Mouse (Mus musculus) ES-E14 (cell line): ENCODE data around the gene Golga2. TPM values are rescaled to one million over a fixed set of nuclear protein-coding genes. Genes with fewer than 3 reads are reported as not detected.

Source experiments
- DNase-seq: peaks from one replicate; pipeline ENCODE4 v3.0.0-alpha.2; 2013; ENCODE audit warnings: low read depth, low spot score
- H3K27ac ChIP-seq: 2 replicates; pipeline ENCODE4 v1.5.1; 2012; ENCODE audit warnings: low read depth, mild to moderate bottlenecking, low read length, moderate library complexity, mixed read lengths; ENCODE audit not compliant: poor library complexity, insufficient read depth, severe bottlenecking
- H3K36me3 ChIP-seq: 2 replicates; pipeline ENCODE4 v1.6.1; 2012; ENCODE audit warnings: mild to moderate bottlenecking, low read length, moderate library complexity, mixed read lengths; ENCODE audit not compliant: control insufficient read depth, poor library complexity, insufficient read depth, severe bottlenecking
- H3K4me1 ChIP-seq, 2 experiments: fragments of 150-350 bp in 1 of 2; sonication (generic) in 1 of 2; 2 replicates each; pipeline ENCODE4 v1.6.1; 2012; ENCODE audit warnings: low read length in 2 of 2, mild to moderate bottlenecking in 1 of 2, mixed read lengths in 1 of 2; ENCODE audit not compliant: control insufficient read depth in 2 of 2, insufficient read depth in 2 of 2, poor library complexity in 1 of 2
- H3K4me3 ChIP-seq, 2 experiments: fragments of 150-350 bp in 1 of 2; sonication (generic) in 1 of 2; 2 replicates each; pipeline ENCODE4 v1.5.1; 2012; ENCODE audit warnings: low read length in 2 of 2, low read depth in 1 of 2, mild to moderate bottlenecking in 1 of 2, mixed read lengths in 1 of 2; ENCODE audit not compliant: insufficient read depth in 1 of 2, poor library complexity in 1 of 2, severe bottlenecking in 1 of 2
- H3K9ac ChIP-seq: 2 replicates; pipeline ENCODE4 v1.6.1; 2012; ENCODE audit warnings: low read depth, mild to moderate bottlenecking, low read length, mixed read lengths; ENCODE audit not compliant: poor library complexity, insufficient read depth, severe bottlenecking
- H3K9me3 ChIP-seq: fragments of 150-350 bp; sonication (generic); 2 replicates; pipeline ENCODE4 v1.6.1; 2012; ENCODE audit warnings: low read depth, mild to moderate bottlenecking, low read length; ENCODE audit not compliant: control insufficient read depth, insufficient read depth
- CHD2 ChIP-seq: IDR thresholded peaks from 2 replicates; pipeline ENCODE4 v1.6.1; 2014; ENCODE audit warnings: mild to moderate bottlenecking, low read depth, low read length, inconsistent platforms
- HCFC1 ChIP-seq: IDR thresholded peaks from 2 replicates; pipeline ENCODE4 v1.6.1; 2012; ENCODE audit warnings: low read length, inconsistent platforms, borderline replicate concordance; ENCODE audit not compliant: insufficient read depth
- MAFK ChIP-seq: IDR thresholded peaks from 2 replicates; pipeline ENCODE4 v1.6.1; 2014; ENCODE audit warnings: mild to moderate bottlenecking, low read depth, low read length, inconsistent platforms; ENCODE audit not compliant: insufficient read depth
- ZC3H11A ChIP-seq: IDR thresholded peaks from 2 replicates; pipeline ENCODE4 v1.6.1; 2012; ENCODE audit warnings: low read depth, mild to moderate bottlenecking, inconsistent platforms, low read length, borderline replicate concordance
- ZNF384 ChIP-seq: IDR thresholded peaks from 2 replicates; pipeline ENCODE4 v1.6.1; 2012; ENCODE audit warnings: low read depth, low read length, inconsistent platforms
- in situ Hi-C, 2 experiments: fragments of 600-800 bp; cut with MboI; formaldehyde crosslinking; loops; one replicate each; pipeline ENCODE4 v1.15.1; 2025; ENCODE audit warnings: low sequenced_read_pairs in 2 of 2, inconsistent platforms in 1 of 2; ENCODE audit not compliant: unreplicated experiment in 2 of 2
- total RNA-seq: library from RNA; depleted of rRNA; stranded (reverse); fragments of 300-350 nt; gene quantifications from 2 replicates; pipeline ENCODE4 v1.2.3, GENCODE M21; 2012; rRNA removed

Golga2 gene
- total RNA-seq, 1 experiment, result 42.2 TPM

- in situ Hi-C loops, result no loop called here
- no peak for DNase-seq
- no peak overlapping the region for H3K9ac ChIP-seq
- TF ChIP-seq HCFC1, result no peak
- TF ChIP-seq MAFK, result no peak
- TF ChIP-seq ZNF384, result no peak
- TF ChIP-seq CHD2, result no peak
- TF ChIP-seq ZC3H11A, result no peak
- peaks cover 6 to 28% of the 10 kb centered on the region in 2 experiments; a peak in 3 of 4 replicates for H3K4me1 ChIP-seq
- H3K4me3 ChIP-seq, result no peak overlapping the region
- H3K27ac ChIP-seq, result no peak overlapping the region
- no peaks in the 10 kb centered on the region for H3K9me3 ChIP-seq
- no peaks in the 10 kb centered on the region for H3K36me3 ChIP-seq
These were observed 67.2 kb downstream of the Golga2 start for GRCm38 (mm10) chr2:32354336-32354895.

DNA sequence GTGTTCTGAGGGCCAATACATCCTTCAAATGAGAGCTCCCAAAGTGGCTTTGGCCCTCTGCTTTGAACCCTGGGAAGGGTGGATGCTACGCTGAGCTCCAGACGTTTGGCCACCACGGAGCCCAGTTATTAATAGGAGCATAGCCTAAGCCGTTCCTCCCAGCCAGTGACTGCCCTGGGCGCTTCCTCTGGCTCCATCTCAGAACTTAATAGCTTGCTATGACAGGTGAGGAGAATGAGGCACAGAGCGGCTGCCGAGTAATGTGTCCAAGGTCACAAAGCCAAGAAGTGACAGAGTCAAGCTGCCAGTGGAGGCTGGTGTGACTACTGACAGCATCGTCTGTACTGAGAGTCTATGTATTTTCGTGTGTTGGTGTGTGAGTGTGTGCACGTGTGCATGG lies 69.0 kb downstream of the Golga2 start:
- no peak overlapping the region for H3K9ac ChIP-seq
- no peak for DNase-seq
- no peaks in the 10 kb centered on the region for H3K9me3 ChIP-seq
- H3K4me1 ChIP-seq, result peaks cover 0 to 12% of the 10 kb centered on the region in 2 experiments; a peak in 1 of 4 replicates
- H3K36me3 ChIP-seq, result no peaks in the 10 kb centered on the region
- no peak overlapping the region for H3K4me3 ChIP-seq
- in situ Hi-C loops, result no loop called here
- no peak for TF ChIP-seq ZC3H11A
- no peak for TF ChIP-seq ZNF384
- TF ChIP-seq HCFC1, result no peak
- TF ChIP-seq CHD2, result no peak
- TF ChIP-seq MAFK, result no peak
- H3K27ac ChIP-seq, result no peak overlapping the region

Other genes starting within 250 kb of the Golga2 start
- gene Fam78a, start 202.5 kb upstream of the Golga2 start, total RNA-seq, result 4.1 and 4.8 TPM in 2 replicates
- 1.4 and 4.3 TPM in 2 replicates for gene Plpp7, start 191.9 kb upstream of the Golga2 start, total RNA-seq
- gene Prrc2b, start 136.3 kb upstream of the Golga2 start, total RNA-seq, result 75.1 and 88.5 TPM in 2 replicates
- gene Pomt1, start 50.8 kb upstream of the Golga2 start, total RNA-seq, result 36.5 and 63.7 TPM in 2 replicates
- gene Uck1, start 27.2 kb upstream of the Golga2 start, total RNA-seq, result 52.1 and 56.8 TPM in 2 replicates
- gene Swi5, start 691 bp downstream of the Golga2 start, total RNA-seq, result 172 and 280 TPM in 2 replicates
- gene Ciz1, start 64.9 kb downstream of the Golga2 start, total RNA-seq, result 13.6 and 18.7 TPM in 2 replicates
- gene Dnm1, start 66.0 kb downstream of the Golga2 start, total RNA-seq, result 1.5 and 2.5 TPM in 2 replicates
- gene 1110008P14Rik, start 94.6 kb downstream of the Golga2 start, total RNA-seq, result 20.0 and 31.3 TPM in 2 replicates
- not detected in 2 replicates for gene Lcn2, start 100.9 kb downstream of the Golga2 start, total RNA-seq
- gene Ptges2, start 108.5 kb downstream of the Golga2 start, total RNA-seq, result 24.9 and 30.7 TPM in 2 replicates
- 2.1 and 2.5 TPM in 2 replicates for gene Naif1, start 163.1 kb downstream of the Golga2 start, total RNA-seq
- gene Slc25a25, start 164.1 kb downstream of the Golga2 start, total RNA-seq, result 22.1 and 23.4 TPM in 2 replicates
- 11.6 TPM in 2 replicates for gene Fam102a, start 247.9 kb downstream of the Golga2 start, total RNA-seq